Mouse (Mus musculus) frontal cortex, adult 2 months (tissue): ENCODE measurements around the gene Rffl. TPM values are rescaled to one million over a fixed set of nuclear protein-coding genes. Genes with fewer than 3 reads are reported as not detected.

Experiments used
- DNase-seq, 2 experiments: peaks; one replicate each; pipeline ENCODE4 v3.0.0; 2022; ENCODE audit warnings: low spot score in 1 of 2; ENCODE audit errors: extremely low spot score in 1 of 2
- polyA plus RNA-seq: library from polyadenylated mRNA; depleted of rRNA; stranded (reverse); fragments of >200 nt; gene quantifications from 2 replicates; pipeline ENCODE4 v1.2.3, GENCODE M21; 2012; rRNA removed

The Rffl gene
- polyA plus RNA-seq, result 7.7 and 8.6 TPM in 2 replicates

DNA sequence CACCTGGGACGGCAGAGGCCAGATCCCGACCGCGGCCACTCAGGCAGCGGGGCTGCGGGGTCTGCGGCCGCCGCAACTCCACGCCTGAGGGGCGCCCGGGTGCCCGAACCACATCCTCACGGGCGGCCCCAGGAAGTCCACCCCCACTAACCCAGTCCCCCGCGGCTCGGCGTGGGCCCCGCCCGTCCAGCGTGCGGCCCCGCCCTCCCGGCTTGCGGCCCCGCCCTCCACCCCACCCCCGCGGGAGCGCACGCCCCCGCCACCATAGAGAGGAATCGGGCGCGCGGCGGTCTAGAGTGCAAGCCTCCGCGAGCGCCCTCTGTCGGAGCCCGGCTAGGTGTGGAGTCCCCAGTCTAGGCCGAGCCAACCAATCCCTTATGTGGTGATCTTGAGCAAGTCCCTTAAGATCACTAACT is at the start of gene Rffl:
Gene Rffl (minus strand): TSS at position 180 of the 416 bp plus-strand sequence.
- DNase-seq, result peak; percentile 62 to 97

DNA sequence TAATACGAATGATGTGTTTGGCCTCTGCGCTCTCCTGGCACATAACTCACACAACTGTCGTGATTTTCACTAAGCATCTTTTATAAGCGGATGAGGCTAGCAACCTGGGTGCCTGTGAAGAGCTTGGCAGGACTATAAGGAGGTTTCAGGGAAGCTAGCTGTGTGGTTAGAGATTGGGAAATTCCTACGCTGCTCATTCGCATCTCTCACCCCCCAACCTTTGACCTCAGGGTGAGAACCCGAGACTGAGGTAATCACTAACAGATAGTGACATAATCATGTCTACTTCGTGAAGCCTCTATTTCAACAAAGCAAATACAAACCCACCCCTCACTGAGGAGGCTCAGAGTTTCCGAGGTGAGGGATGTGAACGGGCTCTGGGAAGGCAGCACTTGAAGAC is 49.8 kb upstream of the Rffl start:
- no peak for DNase-seq

DNA sequence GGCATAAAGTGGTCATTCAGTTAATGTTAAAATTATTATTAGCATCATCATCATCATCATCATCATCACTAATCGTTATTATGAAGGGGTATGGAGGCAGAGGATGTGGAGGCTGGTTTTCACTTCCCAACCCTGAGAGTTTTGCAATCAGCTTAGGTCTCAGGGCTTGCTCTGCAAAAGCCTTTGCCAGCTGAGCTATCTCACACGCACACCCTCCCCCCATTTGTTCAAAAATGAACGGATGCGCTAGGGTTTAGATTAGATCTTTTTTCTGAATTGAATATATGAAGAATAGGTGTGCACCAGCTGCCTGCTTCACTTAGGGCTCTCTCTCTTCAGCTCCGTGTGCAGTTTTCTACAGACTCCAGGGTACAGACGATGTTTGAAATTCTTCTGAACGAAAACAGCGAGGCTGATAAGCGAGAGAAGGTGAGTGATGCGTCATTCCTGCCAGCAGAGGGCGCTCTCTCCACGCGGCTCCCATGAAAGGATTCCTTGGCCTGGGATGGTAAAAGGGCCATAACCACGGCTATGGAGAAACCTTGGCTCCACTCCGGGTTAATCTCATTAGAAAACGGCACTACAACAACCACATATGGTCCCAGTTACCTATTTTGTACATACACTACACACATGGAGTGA is 43.8 kb upstream of the Rffl start:
- peak in 1 of 2 experiments; percentile 86 for DNase-seq

DNA sequence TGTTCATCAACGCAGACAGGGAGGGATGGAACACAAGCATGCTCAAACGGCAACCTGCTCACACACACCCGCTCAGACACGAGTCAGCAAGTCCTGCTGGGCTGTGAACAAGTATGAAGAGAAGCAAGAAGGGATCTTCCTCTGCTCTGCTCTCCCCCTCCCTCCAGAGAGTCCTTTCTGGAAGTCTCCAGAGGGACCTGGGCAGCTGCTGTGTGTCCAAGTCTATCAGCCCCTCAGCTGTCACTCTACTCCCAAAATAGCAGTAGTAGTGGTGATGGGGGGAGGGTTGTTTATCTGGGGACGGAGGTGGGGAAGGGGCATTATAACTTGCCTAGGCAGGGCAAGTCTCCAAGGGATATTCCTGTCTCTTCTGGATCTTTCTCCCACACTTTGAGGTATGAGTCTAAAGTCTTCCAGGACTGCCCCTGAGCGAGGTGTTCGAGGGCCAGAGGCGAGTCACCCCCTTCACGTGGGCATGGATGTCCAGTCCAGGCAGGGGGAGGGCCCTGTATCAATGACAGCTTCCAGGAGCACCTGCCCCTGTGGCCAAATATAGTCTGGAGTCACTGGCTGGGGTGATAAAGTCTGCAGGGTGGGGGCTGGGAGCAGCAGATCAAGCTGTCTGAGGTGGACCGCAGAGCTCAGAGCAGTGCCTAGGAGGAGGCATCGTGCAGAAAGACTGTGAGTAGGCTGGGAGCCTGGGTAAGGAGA is 39.8 kb upstream of the Rffl start:
- no peak for DNase-seq

DNA sequence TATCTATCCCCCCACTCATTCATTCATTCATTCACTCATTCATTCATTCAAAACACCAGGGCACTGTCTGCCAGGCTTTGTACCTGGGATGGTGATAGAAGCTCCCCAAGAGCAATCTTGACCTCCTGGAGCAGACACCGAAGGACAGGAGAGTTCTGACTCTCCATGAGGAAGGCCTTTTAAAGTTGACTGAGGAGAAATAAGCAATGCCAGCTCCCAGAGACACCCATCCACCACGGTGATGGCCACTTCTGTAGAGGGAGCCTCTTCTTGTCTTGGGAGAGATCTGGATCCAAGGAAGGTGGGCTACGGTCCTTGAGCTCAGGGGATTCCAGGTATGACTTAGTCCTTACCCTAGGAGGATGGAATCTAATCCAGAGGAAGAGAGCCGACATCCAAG is 39.2 kb upstream of the Rffl start, which contains the start of gene Unc45b:
Gene Unc45b (plus strand): TSS at position 301 of the 400 bp plus-strand sequence.
- no peak for DNase-seq

DNA sequence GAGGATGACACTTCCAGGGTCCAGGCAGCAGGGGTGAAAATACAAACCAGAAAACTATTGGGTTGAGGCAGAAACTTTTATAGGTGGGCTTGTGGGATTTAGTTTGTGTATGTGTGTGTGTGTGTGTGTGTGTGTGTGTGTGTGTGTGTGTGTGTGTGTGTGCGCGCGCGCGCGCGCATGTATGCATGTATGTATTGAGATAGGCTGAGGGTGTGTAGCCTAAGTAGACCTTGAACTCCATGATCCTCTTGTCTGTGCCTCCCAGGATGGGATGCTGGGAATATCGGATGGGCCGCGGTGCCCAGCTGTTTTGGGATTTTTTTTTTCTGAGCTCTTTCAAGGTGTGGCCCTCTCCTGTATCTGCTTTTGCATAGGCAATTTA is 37.6 kb upstream of the Rffl start:
- DNase-seq, result no peak

DNA sequence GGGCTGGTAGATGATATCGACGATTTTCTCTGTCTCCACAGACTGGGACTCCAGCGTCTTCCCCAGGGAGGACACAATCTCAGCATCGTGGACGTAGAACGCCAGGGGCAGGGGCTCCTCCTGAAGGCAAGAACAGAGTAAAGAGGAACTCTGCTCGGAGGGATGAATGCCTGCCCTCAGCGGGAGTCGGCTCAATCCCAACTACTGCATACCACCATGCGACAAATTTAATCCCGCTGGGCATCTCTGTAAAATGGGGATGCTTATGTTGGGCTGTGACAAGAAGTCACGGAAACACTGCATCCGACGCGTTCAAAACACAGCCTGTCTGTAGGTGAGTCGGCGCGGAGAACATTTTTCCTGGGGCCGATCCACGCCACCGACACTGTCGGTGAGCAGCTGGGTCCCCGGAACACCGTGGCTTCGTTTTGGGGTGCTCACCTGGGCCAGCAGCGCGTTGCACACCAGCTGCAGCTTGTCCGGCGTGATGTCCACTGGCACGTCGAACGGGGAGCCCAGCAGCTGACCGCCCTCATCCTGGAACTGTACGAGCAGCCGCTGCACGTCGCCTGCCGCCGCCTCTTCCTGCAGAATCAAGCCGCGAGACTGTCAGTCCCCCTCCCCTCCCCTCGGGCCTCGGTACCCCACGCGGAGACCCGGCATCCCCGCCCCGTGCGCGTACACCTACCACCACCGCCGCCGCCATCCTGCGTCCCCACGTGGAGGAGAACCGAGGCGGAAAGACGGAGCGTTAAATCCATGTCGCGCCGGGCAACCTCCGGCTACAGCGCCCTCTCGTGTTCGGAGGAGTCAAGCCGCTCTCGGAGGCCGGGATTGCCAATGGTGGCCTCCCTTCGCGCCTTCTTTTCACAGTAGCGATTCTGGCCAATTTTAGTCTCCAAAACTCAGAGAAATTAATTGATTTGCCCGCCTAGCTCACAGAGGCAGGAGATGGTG is 36.9 kb upstream of the Rffl start, which contains the start of gene Nle1:
Gene Nle1 (minus strand): TSS at position 761 of the 957 bp plus-strand sequence.
- DNase-seq, result peak; percentile 79 to 97

DNA sequence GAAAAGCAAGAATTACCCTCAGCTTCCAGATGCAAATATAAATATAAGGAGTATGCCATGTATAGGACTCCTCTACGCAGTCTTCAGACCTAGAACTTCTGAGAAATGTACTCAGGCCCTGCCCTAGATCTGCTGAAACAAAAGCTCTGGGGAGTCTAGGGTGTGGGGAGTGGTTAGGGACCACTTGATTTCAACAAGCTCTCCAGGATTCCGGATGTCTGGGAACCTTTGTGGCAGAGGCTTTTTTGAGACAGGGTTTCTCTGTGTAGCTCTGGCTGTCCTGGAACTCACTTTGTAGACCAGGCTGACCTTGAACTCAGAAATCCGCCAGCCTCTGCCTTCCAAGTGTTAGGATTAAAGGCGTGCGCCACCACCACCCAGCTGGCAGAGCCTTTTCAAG is 34.8 kb upstream of the Rffl start:
- no peak for DNase-seq

DNA sequence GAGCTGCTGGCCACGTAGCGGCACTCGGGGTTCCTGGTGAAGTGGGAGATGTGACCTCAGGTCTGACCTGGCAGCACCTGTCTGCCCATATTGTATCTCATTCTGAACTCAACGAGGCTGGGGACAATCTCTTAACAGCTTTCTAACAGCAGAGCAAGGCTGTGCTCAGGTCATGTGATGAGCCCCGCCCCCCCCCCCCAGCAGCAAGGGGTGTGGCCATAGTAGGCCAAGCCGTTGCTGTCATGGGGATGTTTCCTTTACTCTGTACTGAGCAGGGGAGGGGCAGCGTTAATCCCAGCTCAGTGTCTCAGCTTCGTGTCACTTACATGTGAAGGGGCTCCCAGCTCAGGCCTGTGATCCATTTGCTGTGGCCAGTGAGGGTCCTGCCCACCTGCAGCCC is 33.9 kb upstream of the Rffl start:
- DNase-seq, result no peak

DNA sequence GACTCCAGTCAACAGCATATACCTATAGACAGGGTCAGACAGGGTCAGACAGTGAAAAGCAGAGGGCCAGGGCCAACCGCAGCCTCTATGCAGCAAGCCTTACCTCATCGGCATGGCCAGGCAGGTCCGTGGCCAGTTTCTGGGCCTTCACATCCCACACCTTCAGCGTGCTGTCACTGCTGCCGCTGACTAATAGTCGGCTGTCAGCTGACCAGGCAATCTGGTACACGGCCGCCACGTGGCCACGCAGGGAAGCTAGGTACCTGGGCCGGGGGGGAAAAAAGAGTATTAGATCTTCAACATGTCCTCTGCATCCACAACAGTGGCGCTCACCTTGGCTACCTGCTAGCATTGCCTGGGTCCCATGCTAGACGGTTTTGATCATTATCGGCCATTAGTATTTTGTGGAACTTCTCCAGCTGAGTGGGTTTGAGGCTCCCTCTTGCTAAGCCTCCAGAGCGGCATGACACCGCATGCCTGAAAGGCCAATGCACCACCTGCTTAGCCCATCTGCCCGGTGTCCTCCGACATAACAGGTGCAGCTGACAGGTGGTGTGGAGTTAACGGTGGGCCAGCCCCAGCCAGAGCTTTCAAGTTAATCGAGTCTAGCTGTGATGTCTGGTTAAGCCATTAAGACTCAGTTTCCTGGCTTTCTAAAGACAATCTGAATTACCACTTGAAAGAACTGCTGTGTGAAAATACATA is 30.7 kb upstream of the Rffl start:
- no peak for DNase-seq

DNA sequence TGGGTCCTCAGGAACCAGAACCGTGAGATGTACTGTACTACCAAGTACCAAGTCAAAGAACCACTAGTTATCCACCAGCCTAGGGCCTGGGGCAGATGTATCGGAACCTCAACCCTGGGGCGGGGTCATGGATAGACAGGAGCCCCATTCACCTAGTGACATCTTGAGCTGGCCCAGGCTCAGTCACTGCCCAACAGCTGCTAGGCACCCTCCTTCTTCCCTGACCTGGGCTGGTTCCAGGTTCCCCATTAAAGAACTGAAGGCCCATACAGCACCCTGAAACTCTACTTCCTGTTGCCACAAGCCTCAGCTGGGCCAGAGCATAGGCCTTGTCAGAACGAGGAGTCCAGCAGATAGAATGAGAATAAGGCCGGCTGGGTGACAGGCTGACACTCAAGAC is 28.7 kb upstream of the Rffl start:
- DNase-seq, result no peak

DNA sequence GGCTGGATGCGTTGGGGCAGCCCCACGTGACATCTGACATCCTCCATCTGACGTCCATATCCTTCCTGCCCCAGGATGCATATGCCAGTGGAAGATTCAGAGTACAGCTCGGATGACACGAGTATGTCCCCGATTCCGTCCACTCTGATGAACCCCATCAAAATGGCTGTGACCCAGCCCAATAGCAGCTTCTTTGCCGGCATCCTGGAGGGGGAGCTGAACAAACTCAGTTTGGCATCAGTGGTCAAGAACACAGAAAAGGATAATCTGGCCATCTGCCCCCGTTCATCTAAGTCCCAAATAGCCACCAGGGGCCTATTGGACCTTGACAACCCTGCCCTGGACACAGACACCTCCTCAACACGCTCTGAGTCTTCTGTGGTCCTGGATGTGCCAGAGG is 26.5 kb upstream of the Rffl start:
- no peak for DNase-seq

DNA sequence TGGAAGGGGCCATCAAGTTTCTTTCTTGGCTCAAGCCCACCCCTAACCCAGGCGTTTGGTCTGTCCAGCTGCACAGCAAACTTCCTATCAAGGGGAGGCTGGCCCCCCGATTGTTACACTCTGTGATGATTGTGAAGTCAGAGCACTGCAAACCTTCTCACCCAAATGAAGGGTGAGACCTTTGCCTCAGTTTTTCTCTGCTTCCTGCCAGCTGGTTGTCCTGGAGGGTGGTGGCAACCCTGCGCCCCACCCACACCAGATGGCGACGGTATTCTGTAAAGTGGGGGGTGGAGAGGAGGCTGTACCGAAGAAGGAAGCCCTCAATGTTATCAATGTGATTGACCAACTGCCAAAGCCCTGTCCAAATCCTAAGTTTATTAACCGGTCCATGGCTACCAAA is 20.9 kb upstream of the Rffl start, which contains the start of gene Fndc8:
Gene Fndc8 (plus strand): TSS at position 189 of the 400 bp plus-strand sequence.
- DNase-seq, result no peak

DNA sequence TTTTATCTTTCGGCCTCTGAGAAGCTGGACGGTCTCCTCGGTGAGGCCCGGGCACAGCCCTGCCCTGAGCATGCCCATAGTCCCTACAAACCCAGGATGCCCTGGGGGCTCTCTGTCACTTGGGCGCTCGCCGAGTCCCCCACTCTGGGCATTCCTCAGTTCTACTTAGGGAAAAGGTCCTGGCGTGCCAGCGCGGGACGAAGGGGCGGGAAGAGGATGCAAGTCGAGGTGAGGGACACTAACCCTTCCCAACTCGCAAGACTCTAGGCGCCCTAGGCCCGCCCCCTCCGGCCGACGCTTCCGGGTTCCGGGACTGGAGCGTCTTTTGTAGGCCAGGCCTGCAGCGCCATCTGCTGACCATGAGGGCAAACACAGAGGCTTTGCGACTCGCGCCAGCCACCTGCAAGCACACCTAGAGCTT is 19.3 kb upstream of the Rffl start, which contains the start of gene Rad51d:
Gene Rad51d (minus strand): TSS at position 273 of the 421 bp plus-strand sequence.
- DNase-seq, result peak; percentile 82 to 96

DNA sequence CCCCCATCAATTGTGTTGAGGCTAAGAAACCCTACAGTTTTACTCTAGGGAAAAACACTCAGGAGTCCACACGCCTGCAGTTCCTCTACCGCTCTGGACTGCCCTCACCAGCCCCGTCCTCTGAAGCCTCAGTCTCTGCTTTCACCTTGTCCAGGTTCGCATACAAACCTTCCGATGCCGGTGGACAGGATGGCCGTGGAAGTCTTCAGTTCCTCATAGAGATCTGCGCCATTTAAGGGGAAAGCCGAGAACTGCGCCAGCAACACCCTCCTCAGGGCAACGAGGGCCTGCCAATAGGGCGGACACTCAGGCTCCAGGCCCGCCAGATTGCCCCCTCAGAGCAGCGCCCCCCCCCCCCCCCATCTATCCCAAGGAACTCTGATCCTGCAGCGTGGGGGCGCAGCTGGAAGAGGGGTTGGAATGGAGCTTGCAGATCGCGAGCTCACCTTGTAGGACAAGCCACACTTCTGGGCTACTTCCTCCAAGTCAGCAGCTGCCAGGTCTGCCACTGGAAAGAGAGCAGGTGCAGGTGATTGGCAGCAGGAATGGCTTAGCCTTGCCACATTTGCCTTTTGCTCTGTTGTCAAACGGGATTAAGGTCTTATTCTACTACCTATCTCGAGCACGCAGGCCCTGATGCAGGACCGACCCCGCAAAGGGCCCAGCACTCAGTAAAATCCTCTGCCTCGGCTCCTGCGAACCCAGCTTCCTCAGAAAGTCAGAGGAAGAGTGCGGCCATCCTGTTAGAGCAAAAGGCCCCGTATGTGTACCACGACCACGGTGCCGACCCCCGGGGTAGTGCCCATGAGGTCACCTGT is 18.7 kb upstream of the Rffl start:
- peak in 1 of 2 experiments; percentile 16 for DNase-seq

DNA sequence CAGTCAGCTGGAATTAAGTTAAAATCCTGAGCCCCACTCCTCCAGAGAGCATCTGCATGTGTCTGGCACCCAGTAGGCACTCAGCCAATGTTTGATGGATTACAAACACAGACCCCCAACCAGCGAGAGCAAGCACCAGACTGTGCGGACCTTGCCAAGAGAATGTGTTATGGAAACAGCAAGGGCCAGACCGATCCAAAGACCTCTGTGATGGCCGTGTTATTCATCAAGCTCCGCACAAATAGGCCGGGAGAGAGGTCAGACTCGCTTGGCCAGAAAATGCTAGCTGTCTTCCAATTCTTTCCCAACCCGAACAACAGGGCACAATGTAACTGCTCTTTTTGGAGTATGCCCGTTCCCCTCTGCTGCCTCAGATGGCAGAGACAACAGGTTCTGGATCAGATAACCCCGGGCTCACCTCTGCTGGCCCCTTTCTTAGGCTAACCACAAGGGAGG is 17.5 kb upstream of the Rffl start:
- DNase-seq, result no peak

DNA sequence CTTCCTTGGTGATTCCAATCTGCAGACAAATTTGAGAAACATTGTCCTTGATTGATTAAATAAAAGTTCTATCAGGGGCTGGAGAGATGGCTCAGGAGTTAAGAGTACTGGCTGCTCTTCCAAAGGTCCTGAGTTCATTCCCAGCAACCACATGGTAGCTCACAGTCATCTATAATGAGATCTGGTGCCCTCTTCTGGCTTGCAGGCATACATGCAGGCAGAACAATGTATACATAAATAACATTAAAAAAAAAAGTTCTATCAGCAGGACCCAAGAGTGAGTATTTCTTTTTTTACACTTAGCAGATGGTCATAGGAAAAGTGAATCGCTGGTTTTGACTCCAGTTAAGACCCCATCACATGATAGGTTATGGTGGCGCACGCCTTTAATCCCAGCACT is 15.5 kb upstream of the Rffl start:
- no peak for DNase-seq

DNA sequence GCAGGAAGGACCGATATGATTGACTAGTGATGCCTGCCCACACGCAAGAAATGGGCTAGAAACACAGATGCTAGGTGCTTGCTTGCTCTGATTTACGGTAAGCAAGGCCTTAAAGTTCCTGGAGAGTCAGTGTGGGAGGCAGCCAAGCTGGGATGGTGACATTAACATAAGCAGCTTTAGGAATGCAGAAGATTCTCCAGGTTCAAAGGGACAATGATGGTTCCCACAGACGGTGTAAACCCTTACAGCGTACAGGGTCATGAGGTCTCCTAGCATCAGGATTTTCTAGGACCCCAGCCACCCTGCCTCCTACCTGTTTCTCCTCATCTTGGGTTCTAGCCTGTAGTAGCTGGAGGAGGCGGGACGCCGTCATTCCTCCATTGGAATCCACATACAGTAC is 12.2 kb upstream of the Rffl start:
- DNase-seq, result no peak

DNA sequence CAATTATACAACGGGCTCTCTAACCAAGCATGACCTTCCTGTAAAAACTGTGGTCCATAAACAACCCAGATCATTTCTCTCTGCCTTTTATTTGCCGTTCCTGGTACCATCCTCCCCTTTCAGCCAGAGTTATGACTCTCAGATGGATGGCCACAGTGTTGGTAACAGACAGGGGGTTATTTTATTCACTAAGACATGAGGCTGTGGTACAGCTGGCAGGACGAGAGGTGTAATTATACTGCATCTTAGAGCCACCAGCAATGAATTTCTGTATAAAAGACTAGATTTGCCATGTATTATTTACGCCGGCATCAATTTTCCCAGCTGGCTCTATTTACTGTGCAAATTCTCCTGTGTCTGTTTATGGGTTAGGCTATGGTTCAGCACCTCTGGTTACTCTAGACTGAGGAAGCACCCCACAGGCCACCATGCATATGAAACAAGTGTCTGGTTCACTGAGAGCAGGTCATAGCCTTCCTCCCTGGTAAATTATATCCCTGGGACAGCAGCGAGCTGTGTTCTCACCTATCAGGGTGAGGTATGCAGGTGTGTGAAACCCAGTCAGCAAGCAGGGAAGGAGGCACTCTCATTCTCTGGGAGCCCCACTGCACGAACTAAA is 6.8 kb upstream of the Rffl start:
- no peak for DNase-seq
